Mouse (Mus musculus) bone marrow, adult 2 months (tissue): Measurements from ENCODE around the gene Plekhb2.

Source experiments
- CTCF ChIP-seq: fragments of 200-500 bp; IDR thresholded peaks from 2 replicates; pipeline ENCODE4 v1.5.1; 2011; ENCODE audit warnings: low read length, control low read depth; ENCODE audit not compliant: control insufficient read depth, insufficient read depth
- POLR2A ChIP-seq: fragments of 200-500 bp; IDR thresholded peaks from 2 replicates; pipeline ENCODE4 v1.6.1; 2011; ENCODE audit warnings: low read depth, mild to moderate bottlenecking, control low read depth, low read length, borderline replicate concordance; ENCODE audit not compliant: control insufficient read depth

- no peak for TF ChIP-seq CTCF
- no peak for TF ChIP-seq POLR2A
Observed at GRCm38 (mm10) chr1:34823353-34823752, 26.4 kb upstream of the Plekhb2 start.
